Mouse (Mus musculus) adrenal gland, adult 18-20 months (tissue): ENCODE measurements at regions not wholly inside any gene's neighbourhood (a gene's known extent, or its start where the extent isn't known, plus 50 kb on each side); places are given as distances from the start of the nearest gene placed in this dataset.

ENCODE experiments used
- DNase-seq, 2 experiments: peaks; one replicate each; pipeline ENCODE4 v3.0.0; 2021 to 2022; ENCODE audit warnings: low spot score in 2 of 2

DNA sequence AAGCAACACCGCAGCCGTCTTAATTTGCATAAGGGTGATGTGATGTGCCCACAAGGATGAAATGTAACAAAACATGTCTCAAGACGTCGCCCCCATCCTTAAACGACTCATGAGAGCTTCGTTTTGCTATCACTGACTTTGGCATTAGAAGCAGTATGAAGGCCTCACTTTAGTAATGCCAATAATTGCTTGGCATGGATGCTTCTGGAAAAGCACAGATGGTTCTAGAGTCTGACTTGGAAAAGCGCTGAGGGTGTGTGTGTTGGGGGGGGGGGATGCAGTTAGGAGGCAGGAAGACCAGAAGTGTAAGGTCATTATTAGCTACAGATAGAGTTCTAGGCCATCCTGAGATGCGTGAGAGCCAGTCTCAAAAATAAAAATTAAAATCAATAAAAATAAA, 308.3 kb upstream of the Jarid2 start:
- no peak for DNase-seq

DNA sequence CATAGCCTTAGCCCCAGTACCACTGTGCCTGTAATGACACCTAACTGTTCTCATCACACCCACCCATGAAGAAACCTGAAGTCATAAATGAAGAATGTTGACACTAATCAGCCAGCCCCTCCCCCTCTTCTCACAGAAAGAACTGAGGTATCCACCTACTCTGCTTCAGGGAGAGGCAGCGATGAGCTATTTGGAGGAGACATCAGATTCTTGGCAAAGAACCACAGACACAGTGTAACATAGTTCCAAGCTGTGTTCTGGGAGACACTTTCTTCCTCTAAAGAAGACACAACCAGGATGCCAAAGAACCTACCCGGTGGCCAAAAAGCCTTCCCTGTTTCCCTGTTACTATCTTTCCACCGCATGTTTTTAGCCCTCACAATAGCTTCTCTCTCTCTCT, 307.8 kb upstream of the Jarid2 start:
- no peak for DNase-seq

GRCm38 (mm10) chr13:44421922-44422321, 307.4 kb upstream of the Jarid2 start:
- no peak for DNase-seq

GRCm38 (mm10) chr13:44430492-44430891, 298.8 kb upstream of the Jarid2 start:
- DNase-seq, result no peak

DNA sequence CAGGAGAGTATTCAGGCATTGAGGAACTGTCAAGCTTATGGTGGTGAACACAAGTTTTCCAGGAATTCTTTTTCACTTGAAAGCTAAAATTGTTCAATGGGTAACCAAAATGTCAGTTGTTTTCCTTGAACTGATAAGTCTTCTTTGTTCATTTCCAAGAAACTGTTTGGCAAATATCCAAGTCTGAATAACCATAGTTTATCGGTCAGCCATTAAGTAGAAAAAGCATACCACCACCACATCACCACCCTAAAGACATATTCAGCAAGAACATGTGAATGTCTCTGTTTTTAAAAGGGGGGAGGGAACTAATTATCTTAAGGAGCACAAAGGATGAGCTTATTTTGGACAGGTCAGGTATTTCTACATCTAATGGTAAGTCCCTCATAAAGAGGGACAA, 291.6 kb upstream of the Jarid2 start:
- no peak for DNase-seq

DNA sequence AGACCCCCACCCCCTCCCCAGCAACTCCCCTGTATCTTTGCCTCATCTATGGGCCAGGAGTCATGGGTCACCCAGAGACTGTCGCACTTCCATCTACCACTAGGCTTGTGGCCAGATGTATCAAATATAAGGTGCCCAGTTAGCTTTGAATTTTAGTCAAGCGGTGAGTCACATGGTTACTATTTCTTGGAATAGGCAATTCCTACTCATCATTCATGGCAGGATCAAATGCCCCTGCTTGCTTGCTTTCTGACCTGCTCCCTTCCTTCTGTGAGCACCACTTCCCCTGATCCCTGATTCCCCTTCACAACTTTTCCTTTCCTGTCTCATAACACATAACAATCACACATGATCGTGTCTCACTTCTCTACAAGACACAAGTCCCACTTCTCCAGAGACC, 288.2 kb upstream of the Jarid2 start:
- no peak for DNase-seq

GRCm38 (mm10) chr13:44449216-44449830, 280.0 kb upstream of the Jarid2 start:
- peak; percentile 21 to 25 for DNase-seq

DNA sequence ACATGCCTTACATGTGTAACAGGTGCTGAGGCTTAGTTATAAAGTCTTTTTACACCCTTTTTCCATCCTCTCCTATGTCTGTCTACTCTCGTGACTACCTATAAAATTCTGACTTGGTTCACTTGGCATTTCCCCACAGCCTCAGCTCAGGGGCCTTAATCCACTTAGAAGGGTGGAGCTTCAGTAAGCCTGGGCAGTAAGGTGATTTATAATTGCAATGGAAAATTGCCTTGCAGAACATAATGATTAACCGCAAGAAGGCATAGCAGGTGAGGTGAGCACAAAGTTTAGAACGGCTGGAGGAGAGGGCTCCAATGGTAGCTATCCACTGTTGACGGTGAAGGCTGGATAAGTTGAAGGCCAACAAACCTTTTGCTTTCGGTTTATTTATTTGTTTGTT, 278.1 kb upstream of the Jarid2 start:
- DNase-seq, result no peak

DNA sequence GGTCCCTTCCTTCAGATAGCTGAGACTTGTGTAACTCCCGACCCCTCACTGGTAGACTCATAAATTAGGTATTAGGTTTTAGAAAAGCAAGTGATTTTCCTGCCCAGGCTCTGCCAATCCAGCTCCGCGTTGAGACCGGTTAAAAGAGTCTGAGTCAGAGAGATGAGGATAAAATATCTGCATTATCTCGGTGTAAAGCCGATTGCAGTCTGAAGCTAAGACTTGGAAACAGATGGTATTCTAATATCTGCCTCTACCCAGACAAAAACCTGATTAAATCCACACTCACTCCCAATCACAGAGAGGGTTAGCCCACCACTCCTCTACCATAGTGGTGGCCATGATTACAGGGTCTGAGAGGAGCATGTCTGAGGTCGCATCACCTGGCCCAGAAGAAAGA, 276.1 kb upstream of the Jarid2 start:
- no peak for DNase-seq

DNA sequence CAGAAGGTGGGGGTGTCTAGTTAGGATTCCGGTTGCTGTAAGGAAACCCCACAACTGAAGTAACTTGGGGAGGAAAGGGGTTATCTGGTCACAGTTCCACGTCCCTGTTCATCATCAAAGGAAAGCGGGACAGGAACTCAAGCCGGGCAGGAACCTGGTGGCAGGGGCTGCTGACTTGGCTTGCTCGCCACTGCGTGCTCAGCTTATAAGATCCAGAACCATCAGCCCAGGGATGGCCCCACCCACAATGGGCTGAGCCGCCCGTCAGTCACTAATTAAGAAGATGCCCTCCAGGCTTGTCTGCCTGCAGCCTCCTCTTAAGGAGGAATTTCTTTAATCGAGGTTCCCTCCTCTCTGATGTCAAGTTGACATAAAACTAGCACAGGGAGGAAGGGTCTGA, 275.1 kb upstream of the Jarid2 start:
- DNase-seq, result no peak

GRCm38 (mm10) chr13:44455193-44455592, 274.1 kb upstream of the Jarid2 start:
- no peak for DNase-seq

GRCm38 (mm10) chr13:44458744-44459143, 270.5 kb upstream of the Jarid2 start:
- DNase-seq, result no peak

- no peak for DNase-seq
These were observed 270.1 kb upstream of the Jarid2 start for GRCm38 (mm10) chr13:44459148-44459547.

DNA sequence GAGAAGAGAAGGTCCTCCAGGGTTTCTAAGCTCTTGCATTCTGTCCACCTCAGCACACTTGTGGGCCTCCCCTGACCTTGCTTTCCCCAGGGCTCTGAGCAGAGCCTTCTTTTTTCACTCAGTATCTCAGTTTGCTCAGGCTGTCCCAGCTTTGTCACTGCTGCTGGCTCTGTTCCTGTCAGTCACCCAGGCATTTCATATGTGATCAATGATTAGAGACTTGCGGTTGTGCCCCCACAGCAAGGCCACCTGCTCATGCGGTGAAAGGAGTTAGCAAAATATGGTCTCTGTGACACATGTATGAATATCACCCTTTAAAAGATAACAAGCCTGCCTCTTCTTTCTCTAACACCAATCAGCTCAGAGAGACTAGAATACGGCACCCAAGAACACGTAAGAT, 265.6 kb upstream of the Jarid2 start:
- DNase-seq, result no peak

GRCm38 (mm10) chr13:44465567-44465966, 263.7 kb upstream of the Jarid2 start:
- DNase-seq, result no peak

DNA sequence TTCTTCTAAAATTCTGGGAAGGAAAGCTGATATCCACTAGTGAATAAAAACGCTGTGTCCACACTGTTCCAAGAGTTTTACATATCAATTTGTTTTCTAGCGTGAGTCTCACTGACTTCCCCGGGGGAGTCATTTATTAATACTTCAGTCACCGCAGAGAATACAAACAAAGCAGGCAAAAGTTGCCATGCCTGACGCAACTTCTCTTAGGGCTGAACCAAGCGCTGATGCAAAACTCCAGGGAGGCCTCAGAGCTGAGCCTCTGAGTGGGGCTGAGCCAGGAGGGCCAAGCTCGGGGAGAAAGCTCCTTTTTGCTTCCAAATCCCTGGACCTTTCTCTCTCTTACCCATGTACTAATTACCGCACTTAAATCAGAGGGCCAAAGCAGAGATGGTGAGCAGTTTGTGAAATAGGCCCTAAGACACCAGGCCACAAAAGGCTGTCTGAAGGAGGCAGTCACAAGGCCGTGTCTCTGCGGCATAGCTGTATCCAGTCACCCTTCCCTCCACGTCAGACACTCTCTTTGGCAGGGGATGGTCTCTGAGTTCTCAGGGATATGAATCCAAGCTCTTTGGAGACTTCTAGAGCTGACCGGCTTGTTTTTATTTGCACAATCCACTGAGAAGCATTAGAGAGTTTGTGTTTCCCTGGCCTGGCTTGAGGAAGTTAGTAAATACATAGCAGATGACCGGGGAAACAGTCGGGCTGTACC, 260.2 kb upstream of the Jarid2 start:
- DNase-seq, result no peak

- no peak for DNase-seq
These were observed 259.6 kb upstream of the Jarid2 start for GRCm38 (mm10) chr13:44469675-44470074.

DNA sequence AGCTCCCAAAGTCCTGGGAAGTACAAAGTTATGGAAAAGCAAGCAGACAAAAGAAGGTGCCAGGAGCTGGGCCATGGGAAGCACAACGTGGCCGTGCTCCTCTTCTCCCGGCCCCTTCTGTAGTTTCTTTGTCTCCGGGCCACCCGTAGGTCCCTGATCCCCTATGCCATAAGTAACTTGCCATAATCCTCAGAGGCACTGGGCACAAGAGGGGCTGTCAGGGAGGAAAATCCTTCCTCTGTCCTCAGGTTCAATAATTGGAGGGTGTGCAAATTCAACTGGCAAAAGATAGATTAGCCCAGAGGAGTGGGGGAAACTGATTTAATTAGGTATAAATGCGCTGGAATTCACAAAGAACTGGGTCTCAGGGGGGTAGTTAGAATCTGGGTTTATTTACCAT, 256.1 kb upstream of the Jarid2 start:
- DNase-seq, result no peak

DNA sequence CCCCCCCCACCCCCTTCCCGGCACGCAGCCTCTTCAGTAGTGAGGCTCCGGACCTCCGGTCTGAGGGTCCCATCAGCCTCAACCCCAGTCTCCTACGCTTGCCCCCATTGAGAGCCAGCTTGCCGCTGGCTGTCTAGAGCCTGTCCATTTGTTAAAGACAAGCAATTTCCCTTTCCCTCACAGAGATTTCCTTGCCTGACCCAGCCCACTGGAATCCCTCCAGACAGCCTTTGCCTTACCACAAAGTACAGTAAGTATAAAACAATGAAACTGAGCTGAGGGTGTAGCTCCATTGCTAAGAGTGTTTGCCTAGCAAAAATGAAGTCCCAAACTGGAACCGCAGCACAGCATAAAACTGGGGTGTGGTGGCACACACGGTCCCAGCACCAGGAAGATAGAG, 252.4 kb upstream of the Jarid2 start:
- peak in 1 of 2 experiments; percentile 29 for DNase-seq

GRCm38 (mm10) chr13:44480128-44480527, 249.1 kb upstream of the Jarid2 start:
- no peak for DNase-seq

DNA sequence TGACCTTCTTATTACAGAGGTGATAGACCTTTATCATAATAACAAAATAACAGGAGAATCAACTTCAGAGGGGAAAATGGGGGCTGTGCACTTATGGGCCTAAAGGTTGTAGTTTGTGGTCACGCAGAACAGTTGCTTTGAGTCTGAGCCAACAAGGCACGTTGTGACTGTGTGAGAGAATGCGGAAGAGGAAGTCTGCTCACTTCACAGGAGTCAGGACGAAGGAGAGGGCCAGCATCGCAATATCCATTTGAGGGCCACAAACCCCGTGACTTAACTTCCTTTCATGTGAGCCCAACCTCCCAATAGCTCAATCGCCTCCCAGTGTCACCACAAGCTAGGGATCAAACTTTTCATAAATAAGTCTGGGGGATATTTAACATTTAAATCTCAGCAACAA, 246.6 kb upstream of the Jarid2 start:
- DNase-seq, result no peak

DNA sequence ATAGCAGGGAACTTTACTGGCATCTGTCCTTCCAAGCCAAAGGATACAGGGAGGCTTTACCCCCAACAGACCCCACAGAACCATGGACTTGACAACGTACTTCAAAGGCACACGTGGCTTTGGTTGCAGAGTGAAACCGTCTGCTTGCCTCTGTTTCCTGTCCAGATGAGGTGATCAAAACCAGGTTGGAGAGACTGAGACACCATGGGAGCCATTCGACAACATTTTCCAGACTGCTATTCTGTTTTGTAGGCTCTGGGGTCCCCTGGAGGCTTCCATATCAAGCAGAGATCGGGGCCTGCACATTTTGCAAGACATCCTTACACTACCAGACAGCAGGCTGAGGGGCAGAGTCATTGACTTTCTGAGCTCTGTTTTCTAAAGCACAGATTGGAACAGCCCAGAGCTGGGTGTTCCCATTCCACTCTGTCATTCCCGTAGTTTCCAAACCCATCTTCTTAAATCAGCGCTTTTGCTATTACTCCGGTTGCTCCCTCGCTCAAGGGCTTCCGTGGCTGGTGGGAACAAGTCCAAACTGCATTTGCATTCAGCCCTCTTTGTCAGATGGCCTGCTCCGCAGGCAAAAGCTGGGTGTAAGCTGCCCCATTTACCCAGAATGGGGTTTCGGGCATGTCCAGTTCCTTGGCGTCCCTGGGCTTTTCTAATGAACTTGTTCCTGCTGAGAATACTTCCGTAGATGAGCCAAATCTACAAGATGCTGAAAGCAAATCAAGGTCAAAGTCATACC, 244.5 kb upstream of the Jarid2 start:
- no peak for DNase-seq
